Mouse (Mus musculus) bone marrow macrophage, adult 2 months (primary cell): ENCODE measurements around the gene Aldh3b2.

Source experiments
- CTCF ChIP-seq: IDR thresholded peaks from 2 replicates; pipeline ENCODE4 v1.5.1; 2012; ENCODE audit warnings: low read depth, mild to moderate bottlenecking, low read length, moderate library complexity
- POLR2A ChIP-seq: IDR thresholded peaks from 2 replicates; pipeline ENCODE4 v1.6.1; 2012; ENCODE audit warnings: mild to moderate bottlenecking, low read depth, low read length, borderline replicate concordance

GRCm38 (mm10) chr19:3935032-3935895 is 36.9 kb upstream of the Aldh3b2 start, which contains the start of gene Unc93b1:
- TF ChIP-seq CTCF (no peak), POLR2A (no peak; the same call in 1 of the 2 replicates)
